Mouse (Mus musculus): ENCODE results near the gene Elob.
A peak's percentile ranks its signal among the peaks of the same experiment; 100 is the strongest.

The Elob gene

GRCm38 (mm10) chr17:23823614-23824013 is 5.3 kb downstream of the Elob start:
- no peak for DNase-seq (ENCODE audit: low spot score)

- no peak for DNase-seq (ENCODE audit: low spot score)
Observed at GRCm38 (mm10) chr17:23823018-23823417, 5.9 kb downstream of the Elob start.

DNA sequence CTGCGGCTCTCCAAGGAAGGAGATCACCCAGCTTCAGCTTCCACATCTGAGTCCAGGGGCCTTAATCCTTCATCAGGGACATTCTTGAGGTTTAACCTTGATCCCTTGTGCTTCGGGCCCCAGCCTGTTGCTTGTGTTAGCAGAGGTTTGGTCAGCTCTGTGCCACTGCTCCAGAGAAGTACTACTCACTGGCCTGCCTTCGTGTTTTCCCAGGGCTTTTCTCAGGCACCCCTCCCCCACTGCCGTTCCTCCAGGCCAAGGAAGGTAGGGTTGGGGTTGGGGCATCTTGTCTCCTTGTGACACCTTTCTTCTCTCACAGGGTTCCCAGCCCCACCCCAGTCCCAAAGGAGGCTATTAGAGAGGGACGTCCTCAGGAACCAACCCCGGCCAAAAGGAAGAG is 6.8 kb downstream of the Elob start:
- no peak for DNase-seq (ENCODE audit: low spot score)

- DNase-seq (ENCODE audit: low spot score): no peak
Observed at GRCm38 (mm10) chr17:23820731-23821130, 8.2 kb downstream of the Elob start.

DNA sequence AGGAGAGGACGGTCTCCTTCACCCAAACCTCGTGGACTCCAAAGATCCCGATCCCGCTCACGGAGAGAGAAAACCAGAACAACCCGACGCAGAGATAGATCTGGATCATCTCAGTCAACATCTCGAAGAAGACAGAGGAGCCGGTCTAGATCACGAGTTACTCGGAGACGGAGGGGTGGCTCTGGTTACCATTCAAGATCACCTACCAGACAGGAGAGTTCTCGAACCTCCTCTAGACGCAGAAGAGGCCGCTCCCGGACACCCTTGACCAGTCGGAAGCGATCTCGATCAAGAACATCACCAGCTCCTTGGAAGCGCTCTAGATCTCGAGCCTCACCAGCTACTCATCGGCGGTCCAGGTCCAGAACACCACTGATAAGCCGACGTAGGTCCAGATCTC is 9.7 kb downstream of the Elob start:
- DNase-seq (ENCODE audit: low spot score): no peak

DNA sequence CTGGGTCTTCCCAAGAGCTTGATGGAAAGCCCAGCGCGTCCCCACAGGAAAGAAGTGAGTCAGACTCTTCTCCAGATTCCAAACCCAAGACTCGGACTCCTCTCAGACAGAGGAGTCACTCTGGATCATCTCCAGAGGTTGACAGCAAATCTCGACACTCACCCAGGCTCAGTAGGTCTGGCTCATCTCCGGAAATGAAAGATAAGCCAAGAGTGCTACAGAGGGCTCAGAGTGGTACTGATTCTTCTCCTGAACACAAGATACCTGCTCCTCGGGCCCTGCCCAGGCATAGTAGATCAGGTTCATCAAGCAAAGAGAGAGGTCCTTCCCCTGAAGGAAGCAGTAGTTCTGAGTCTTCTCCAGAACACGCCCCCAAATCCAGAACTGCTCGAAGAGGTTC is 10.4 kb downstream of the Elob start:
- no peak for DNase-seq (ENCODE audit: low spot score)

- no peak for DNase-seq (ENCODE audit: low spot score)
Observed at GRCm38 (mm10) chr17:23815641-23816040, 13.3 kb downstream of the Elob start.

- no peak for DNase-seq (ENCODE audit: low spot score)
Observed at GRCm38 (mm10) chr17:23807918-23808317, 21.0 kb downstream of the Elob start.

GRCm38 (mm10) chr17:23806867-23807266 is 22.1 kb downstream of the Elob start:
- no peak for DNase-seq (ENCODE audit: low spot score)

DNA sequence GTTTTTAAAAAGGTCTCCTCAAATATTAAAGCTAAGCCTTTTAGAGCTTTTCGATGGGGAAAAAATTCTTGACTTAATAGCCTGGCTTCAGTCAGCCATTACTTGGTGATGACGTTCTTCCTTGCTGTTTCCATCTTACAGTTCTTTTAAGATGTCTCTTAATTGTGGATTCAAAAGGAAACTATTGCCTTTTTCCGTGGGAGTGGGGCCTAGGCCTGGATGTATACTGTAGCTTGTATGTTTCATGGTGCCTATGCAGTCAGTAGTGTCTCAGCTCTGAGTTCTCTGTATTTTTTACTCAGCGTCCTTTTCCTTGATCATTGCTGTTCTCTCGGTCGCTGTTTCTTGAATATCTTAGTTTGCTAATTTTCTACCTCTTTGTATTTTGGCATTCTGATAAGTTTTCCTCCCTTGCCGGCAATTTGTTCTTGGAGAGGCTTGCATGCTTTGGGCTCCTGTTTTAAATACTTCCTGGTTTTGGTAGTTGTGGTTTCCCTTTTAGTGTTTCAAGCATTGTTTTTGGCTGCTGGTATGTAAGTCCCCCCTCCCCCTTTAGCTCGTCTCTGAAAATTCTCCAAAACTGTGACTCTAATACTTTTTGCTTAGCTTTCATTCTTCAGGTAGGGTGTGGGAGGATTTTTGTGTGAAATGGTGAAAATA is 24.4 kb downstream of the Elob start:
- no peak for DNase-seq (ENCODE audit: low spot score)

DNA sequence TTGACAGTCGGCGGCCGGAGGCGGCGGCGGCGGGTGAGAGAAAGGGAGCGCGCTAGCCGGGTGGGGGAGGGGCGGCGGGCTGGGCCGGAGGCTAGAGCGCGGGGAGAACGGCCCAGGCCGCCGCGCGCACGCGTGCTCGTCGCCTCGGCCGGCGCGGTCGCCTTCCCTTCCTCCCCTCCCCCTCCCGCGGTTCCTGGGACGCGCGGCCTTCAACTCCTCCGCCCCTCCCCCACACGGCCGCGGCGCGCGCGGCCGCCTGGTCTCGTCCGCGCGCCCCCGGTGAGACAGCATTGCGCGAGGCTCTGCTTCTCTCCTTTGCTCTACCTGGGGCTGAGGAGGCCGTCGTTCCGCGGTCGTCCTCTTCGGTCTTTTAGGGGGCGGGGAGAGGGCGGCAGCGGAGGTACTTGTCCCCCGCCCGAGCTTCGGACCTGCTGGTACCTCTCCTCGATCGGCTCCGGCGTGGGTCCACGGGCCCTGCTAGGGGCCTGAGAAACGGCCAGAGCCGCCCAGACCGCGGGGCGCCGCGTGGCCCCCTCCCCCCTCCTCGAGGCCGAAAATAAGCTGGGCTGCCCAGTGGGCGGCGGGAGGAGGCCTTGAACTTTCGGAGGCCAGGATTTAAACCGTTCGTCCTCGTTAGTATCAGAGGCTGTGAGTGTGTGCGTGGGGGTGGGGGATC is 25.4 kb downstream of the Elob start:
- peak; percentile 91 for DNase-seq (ENCODE audit: low spot score)

GRCm38 (mm10) chr17:23802746-23803365 is 26.1 kb downstream of the Elob start:
- DNase-seq (ENCODE audit: low spot score): peak; percentile 99

GRCm38 (mm10) chr17:23801627-23802026 is 27.3 kb downstream of the Elob start:
- DNase-seq (ENCODE audit: low spot score): no peak

DNA sequence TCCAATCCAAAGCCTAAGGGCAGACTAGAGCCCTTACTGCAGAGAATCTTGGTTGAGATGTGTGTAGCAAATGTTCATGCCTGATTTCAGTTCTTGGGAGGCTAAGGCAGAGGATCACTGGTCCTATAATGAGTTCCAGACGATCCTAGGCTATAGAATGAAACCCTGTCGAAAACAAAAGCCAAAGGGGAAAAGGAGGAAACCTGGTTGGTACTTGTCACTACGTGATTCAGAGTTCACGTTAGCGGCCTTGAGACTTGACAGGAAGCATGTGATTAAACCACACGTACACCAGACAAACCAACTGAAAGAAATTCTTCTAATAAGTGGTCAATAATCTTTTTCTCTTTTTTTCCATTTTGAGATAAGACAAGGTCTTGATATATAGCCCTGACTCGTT is 31.6 kb downstream of the Elob start:
- no peak for DNase-seq (ENCODE audit: low spot score)

- no peak for DNase-seq (ENCODE audit: low spot score)
Observed at GRCm38 (mm10) chr17:23795323-23795722, 33.6 kb downstream of the Elob start.

- no peak for DNase-seq (ENCODE audit: low spot score)
Observed at GRCm38 (mm10) chr17:23791079-23791357, 37.9 kb downstream of the Elob start.

GRCm38 (mm10) chr17:23790269-23791078 is 38.5 kb downstream of the Elob start, which contains the start of gene Srrm2:
Gene Srrm2, plus strand, starts transcription at chr17:23790532.
- DNase-seq (ENCODE audit: low spot score): peak; percentile 58

GRCm38 (mm10) chr17:23789749-23790268 is 39.1 kb downstream of the Elob start:
- DNase-seq (ENCODE audit: low spot score): no peak

GRCm38 (mm10) chr17:23788973-23789372 is 40.0 kb downstream of the Elob start:
- no peak for DNase-seq (ENCODE audit: low spot score)

- DNase-seq (ENCODE audit: low spot score): no peak
Observed at GRCm38 (mm10) chr17:23786510-23786931, 42.4 kb downstream of the Elob start.

DNA sequence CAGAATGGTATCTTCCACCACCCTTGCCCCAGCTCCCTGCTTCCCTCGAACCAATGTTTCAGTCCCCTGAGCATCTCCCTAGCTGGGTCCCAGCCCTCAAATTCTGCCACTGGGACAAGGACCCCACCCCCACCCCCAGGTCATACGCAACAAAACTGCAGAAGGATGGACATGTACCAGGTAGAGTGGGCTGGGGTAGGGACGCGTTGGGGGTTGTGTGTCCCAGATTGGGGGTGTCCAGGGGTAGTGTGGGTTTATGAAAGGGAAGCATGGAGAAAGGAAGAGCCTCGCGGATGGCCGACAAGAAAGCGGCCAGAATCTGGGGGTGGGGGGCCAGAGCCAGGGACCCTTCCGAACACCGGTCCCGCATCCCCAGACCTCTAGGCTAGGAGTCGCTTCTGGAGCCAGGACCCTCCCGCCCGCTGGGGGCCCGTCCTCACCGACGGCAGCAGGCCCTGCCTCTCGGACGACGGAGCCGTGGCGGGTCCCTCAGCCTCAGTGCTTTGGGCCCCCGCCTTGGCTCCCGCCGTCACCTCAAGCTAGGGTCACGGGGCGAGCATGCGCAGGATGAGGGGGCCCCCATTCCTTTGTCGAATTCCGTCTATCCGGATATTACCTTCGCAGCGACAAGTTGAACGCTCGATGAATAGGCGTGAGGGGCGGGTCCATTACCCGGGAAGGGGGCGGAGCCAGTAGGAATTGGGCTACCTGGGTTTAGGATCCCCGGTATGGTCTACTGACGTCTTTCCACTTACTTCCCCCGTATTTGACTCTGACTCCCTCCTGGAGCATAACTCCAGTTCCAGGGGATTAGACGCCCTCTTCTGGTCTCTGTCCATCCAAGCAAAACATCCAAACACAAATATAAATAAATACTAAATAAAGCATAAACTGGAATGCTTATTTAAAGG is 43.1 kb downstream of the Elob start, which contains the start of gene Flywch2:
Gene Flywch2 (minus strand): TSS at position 521 of the 911 bp plus-strand sequence.
- peak; percentile 62 for DNase-seq (ENCODE audit: low spot score)
